Mouse (Mus musculus): ENCODE results near the gene Phyh. TPM values are rescaled to one million over a fixed set of nuclear protein-coding genes. Genes with fewer than 3 reads are reported as not detected.

Gene Phyh
- polyA plus RNA-seq (2012; rRNA removed): 28.8 and 36.5 TPM in 2 replicates

GRCm38 (mm10) chr2:4918860-4919739, at the start of gene Phyh:
Gene Phyh (plus strand): TSS chr2:4919019.

GRCm38 (mm10) chr2:4881350-4882248, 37.2 kb upstream of the Phyh start, which contains the start of gene Sephs1:
Gene Sephs1 (plus strand): TSS chr2:4881564.

GRCm38 (mm10) chr2:4975807-4976206, 57.0 kb downstream of the Phyh start, which contains the start of gene Ucma:
Gene Ucma (plus strand): TSS chr2:4976122.

Other genes starting within 250 kb of the Phyh start
- gene Bend7, start 201.2 kb upstream of the Phyh start, polyA plus RNA-seq (2012; rRNA removed): 3.7 and 5.0 TPM in 2 replicates
- gene Sephs1, start 37.5 kb upstream of the Phyh start, polyA plus RNA-seq (2012; rRNA removed): 28.2 and 28.3 TPM in 2 replicates
- gene Ucma, start 57.1 kb downstream of the Phyh start, polyA plus RNA-seq (2012; rRNA removed): not detected in 2 replicates
- 3.4 and 6.2 TPM in 2 replicates for gene Mcm10, start 93.8 kb downstream of the Phyh start, polyA plus RNA-seq (2012; rRNA removed)
- gene Optn, start 145.0 kb downstream of the Phyh start, polyA plus RNA-seq (2012; rRNA removed): 1.6 and 2.1 TPM in 2 replicates
- 77.6 and 115 TPM in 2 replicates for gene Ccdc3, start 218.8 kb downstream of the Phyh start, polyA plus RNA-seq (2012; rRNA removed)